In the genomic region with DNA sequence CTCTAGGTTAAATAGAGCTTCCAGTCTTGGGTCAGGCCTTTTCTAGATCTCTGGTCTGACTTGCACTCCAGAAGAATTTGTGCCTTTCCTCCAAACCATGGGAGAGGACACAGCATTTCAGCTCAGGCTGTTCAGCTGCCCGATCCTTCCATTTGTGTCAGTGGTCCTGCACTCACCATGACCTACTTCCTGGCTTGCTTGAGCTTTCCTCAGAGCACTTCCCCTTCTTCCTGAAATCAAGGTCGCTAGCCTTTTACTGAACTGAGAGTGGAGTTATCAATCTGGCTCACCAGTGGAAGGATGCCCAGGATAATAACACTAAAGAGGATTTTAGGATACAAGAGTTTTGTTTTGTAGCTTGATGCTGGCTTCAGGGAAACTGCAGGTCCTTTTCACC, we compare ENCODE assay signal across 8 mouse cellular contexts.
A peak's percentile ranks its signal among the peaks of the same experiment; 100 is the strongest.
DNase-seq lines count a peak whose midpoint lies in the region; ATAC-seq and TF ChIP-seq lines count a peak whose summit lies in the region.
"Not testable (repeated sequence)": the region's sequence is repeated elsewhere in the genome, so short reads cannot be mapped to it uniquely, and the experiment has no call there.

No protein-coding gene starts in this region.

- not testable (repeated sequence) for H3K4me1 ChIP-seq in MEL (ENCODE audit: control insufficient read depth in 1 of 2, insufficient read depth in 2 of 2, low read length in 2 of 2); erythroblast, embryonic 14.5 days (ENCODE audit: control insufficient read depth); heart, embryonic 12.5 days (replicated peaks); hindbrain, postnatal 0 days (ENCODE audit: insufficient read depth, low read length); limb, embryonic 11.5 days (ENCODE audit: control insufficient read depth, insufficient read depth, low read length); lung, embryonic 14.5 days (ENCODE audit: insufficient read depth); midbrain, embryonic 16.5 days (ENCODE audit: control insufficient read depth, insufficient read depth, low read length); stomach, embryonic 15.5 days

- ATAC-seq in heart, embryonic 12.5 days (ENCODE audit: insufficient number of reproducible peaks, low FRiP score) = 0 out of 2 replicates have a peak, but pooled peaks have one; percentile 36
- not testable (repeated sequence) for ATAC-seq in hindbrain, postnatal 0 days; limb, embryonic 11.5 days (ENCODE audit: insufficient number of reproducible peaks, low FRiP score, low TSS enrichment, low read depth); lung, embryonic 14.5 days (ENCODE audit: insufficient read depth); midbrain, embryonic 16.5 days; stomach, embryonic 15.5 days (ENCODE audit: insufficient read depth, low FRiP score, low read depth)

- 9% methylated on average over 2 of the region's 2 CpGs for WGBS in heart, embryonic 12.5 days
- 16% methylated on average over 2 of the region's 2 CpGs for WGBS in hindbrain, postnatal 0 days
- WGBS in limb, embryonic 11.5 days = 17% methylated on average over 2 of the region's 2 CpGs
- WGBS in lung, embryonic 14.5 days = 12% methylated on average over 2 of the region's 2 CpGs
- WGBS in midbrain, embryonic 16.5 days = 17% methylated on average over 2 of the region's 2 CpGs
- 10% methylated on average over 2 of the region's 2 CpGs for WGBS in stomach, embryonic 15.5 days

- TF ChIP-seq POLR2A in MEL (IDR thresholded peaks at IDR 0.05; ENCODE audit: control insufficient read depth in 1 of 2, insufficient read depth in 1 of 2, low read depth in 1 of 2, low read length in 2 of 2, poor library complexity in 1 of 2) = not testable (repeated sequence)

- not testable (repeated sequence) for H3K36me3 ChIP-seq in MEL (ENCODE audit: control insufficient read depth in 1 of 2, insufficient read depth in 2 of 2, low read length in 2 of 2); erythroblast, embryonic 14.5 days (ENCODE audit: control insufficient read depth); heart, embryonic 12.5 days; hindbrain, postnatal 0 days (ENCODE audit: insufficient read depth, low read length); limb, embryonic 11.5 days (ENCODE audit: control insufficient read depth, insufficient read depth, low read length); lung, embryonic 14.5 days (ENCODE audit: insufficient read depth); midbrain, embryonic 16.5 days (ENCODE audit: control insufficient read depth, insufficient read depth, low read length); stomach, embryonic 15.5 days

- TF ChIP-seq CTCF in MEL (IDR thresholded peaks at IDR 0.05 in 2 of 3, conservative IDR thresholded peaks at IDR 0.05 in 1 of 3; ENCODE audit: control insufficient read depth in 1 of 3, insufficient read depth in 1 of 3, low read depth in 2 of 3, low read length in 3 of 3, poor library complexity in 1 of 3, severe bottlenecking in 1 of 3); hindbrain, postnatal 0 days (IDR thresholded peaks at IDR 0.05; ENCODE audit: low read depth); lung, embryonic 14.5 days (IDR thresholded peaks at IDR 0.05; ENCODE audit: low read depth): not testable (repeated sequence)

- not testable (repeated sequence) for H3K9me3 ChIP-seq in MEL (replicated peaks; ENCODE audit: insufficient read depth, low read length); erythroblast, embryonic 14.5 days (ENCODE audit: control insufficient read depth, low read length); heart, embryonic 12.5 days (replicated peaks); hindbrain, postnatal 0 days (ENCODE audit: low read length); limb, embryonic 11.5 days (ENCODE audit: control insufficient read depth, low read length); lung, embryonic 14.5 days (ENCODE audit: low read depth, low read length); midbrain, embryonic 16.5 days (replicated peaks; ENCODE audit: control insufficient read depth, low read length, poor library complexity, severe bottlenecking); stomach, embryonic 15.5 days

- TF ChIP-seq EP300 in MEL (IDR thresholded peaks at IDR 0.05; ENCODE audit: low read depth in 1 of 2, low read length in 2 of 2) = not testable (repeated sequence)

- not testable (repeated sequence) for H3K79me2 ChIP-seq in MEL (ENCODE audit: control insufficient read depth, insufficient read depth, low read length, poor library complexity)

- H3K27me3 ChIP-seq in MEL (ENCODE audit: control insufficient read depth in 1 of 2, insufficient read depth in 2 of 2, low read length in 2 of 2); erythroblast, embryonic 14.5 days (ENCODE audit: control insufficient read depth); heart, embryonic 12.5 days (replicated peaks); hindbrain, postnatal 0 days (ENCODE audit: insufficient read depth, low read length); limb, embryonic 11.5 days (ENCODE audit: control insufficient read depth, insufficient read depth, low read length); lung, embryonic 14.5 days (ENCODE audit: insufficient read depth, low read length); midbrain, embryonic 16.5 days (ENCODE audit: control insufficient read depth, insufficient read depth, low read depth, low read length); stomach, embryonic 15.5 days (replicated peaks): not testable (repeated sequence)

- not testable (repeated sequence) for DNase-seq in MEL (ENCODE audit: low read depth, low spot score); hindbrain, postnatal 0 days (ENCODE audit: low spot score); limb, embryonic 11.5 days (ENCODE audit: low spot score); lung, embryonic 14.5 days

- TF ChIP-seq RAD21 in MEL (IDR thresholded peaks at IDR 0.05; ENCODE audit: low read depth, low read length) = not testable (repeated sequence)

- H3K4me2 ChIP-seq in heart, embryonic 12.5 days = peak overlapping the region; percentile 78
- peak overlapping the region; percentile 62 for H3K4me2 ChIP-seq in hindbrain, postnatal 0 days (ENCODE audit: low read depth, low read length)
- H3K4me2 ChIP-seq in limb, embryonic 11.5 days (ENCODE audit: low read depth, severe bottlenecking) = peak overlapping the region; percentile 50
- H3K4me2 ChIP-seq in lung, embryonic 14.5 days = peak overlapping the region; percentile 59
- peak overlapping the region; percentile 66 for H3K4me2 ChIP-seq in midbrain, embryonic 16.5 days (ENCODE audit: low read length)
- peak overlapping the region; percentile 63 for H3K4me2 ChIP-seq in stomach, embryonic 15.5 days

- H3K4me3 ChIP-seq in MEL (ENCODE audit: control insufficient read depth in 1 of 2, insufficient read depth in 1 of 2, low read depth in 2 of 2, low read length in 2 of 2) = peak overlapping the region; percentile 87 to 94
- peak overlapping the region; percentile 67 for H3K4me3 ChIP-seq in erythroblast, embryonic 14.5 days (replicated peaks)
- H3K4me3 ChIP-seq in heart, embryonic 12.5 days = peak overlapping the region; percentile 59
- peak overlapping the region; percentile 54 for H3K4me3 ChIP-seq in hindbrain, postnatal 0 days (ENCODE audit: low read length)
- H3K4me3 ChIP-seq in limb, embryonic 11.5 days (ENCODE audit: low read depth, low read length) = peak overlapping the region; percentile 47
- peak overlapping the region; percentile 53 for H3K4me3 ChIP-seq in lung, embryonic 14.5 days (ENCODE audit: low read depth, low read length)
- H3K4me3 ChIP-seq in midbrain, embryonic 16.5 days (ENCODE audit: low read depth, low read length) = peak overlapping the region; percentile 56
- H3K4me3 ChIP-seq in stomach, embryonic 15.5 days (replicated peaks) = peak overlapping the region; percentile 52

- peak overlapping the region; percentile 81 for H3K9ac ChIP-seq in MEL (ENCODE audit: control insufficient read depth, low read depth, low read length, poor library complexity, severe bottlenecking)
- H3K9ac ChIP-seq in heart, embryonic 12.5 days = peak overlapping the region; percentile 74
- peak overlapping the region; percentile 38; the same call in 1 of the 2 replicates for H3K9ac ChIP-seq in hindbrain, postnatal 0 days (replicated peaks; ENCODE audit: low read length)
- not testable (repeated sequence) for H3K9ac ChIP-seq in limb, embryonic 11.5 days (ENCODE audit: low read length)
- H3K9ac ChIP-seq in lung, embryonic 14.5 days = peak overlapping the region; percentile 61; the same call in 1 of the 2 replicates
- peak overlapping the region; percentile 71 for H3K9ac ChIP-seq in midbrain, embryonic 16.5 days (ENCODE audit: low read depth, low read length)
- 0 out of 2 replicates have a peak overlapping the region, but pooled peaks have one; percentile 20 for H3K9ac ChIP-seq in stomach, embryonic 15.5 days

- H3K27ac ChIP-seq in MEL (ENCODE audit: control insufficient read depth, low read depth, low read length) = peak overlapping the region; percentile 86; the same call in 1 of the 2 replicates
- H3K27ac ChIP-seq in heart, embryonic 12.5 days (ENCODE audit: poor library complexity, severe bottlenecking) = peak overlapping the region; percentile 80
- H3K27ac ChIP-seq in hindbrain, postnatal 0 days = peak overlapping the region; percentile 48; the same call in 1 of the 2 replicates
- not testable (repeated sequence) for H3K27ac ChIP-seq in limb, embryonic 11.5 days (replicated peaks; ENCODE audit: low read depth, low read length)
- H3K27ac ChIP-seq in lung, embryonic 14.5 days (ENCODE audit: low read depth) = peak overlapping the region; percentile 87
- H3K27ac ChIP-seq in midbrain, embryonic 16.5 days (ENCODE audit: low read length) = peak overlapping the region; percentile 64
- peak overlapping the region; percentile 89 for H3K27ac ChIP-seq in stomach, embryonic 15.5 days
